Mouse (Mus musculus) midbrain, embryonic 16.5 days (tissue): ENCODE measurements at regions not wholly inside any gene's neighbourhood (a gene's known extent, or its start where the extent isn't known, plus 50 kb on each side); places are given as distances from the start of the nearest gene placed in this dataset.
A peak's percentile ranks its signal among the peaks of the same experiment; 100 is the strongest.

Experiments used
- ATAC-seq: fragments of 200-750 bp; cut with Nextera tagmentation; 2 replicates; pipeline ENCODE4 v1.8.0; 2017; ENCODE audit warnings: moderate TSS enrichment
- H3K27ac ChIP-seq: fragments of 300-500 bp; sonication (generic); 2 replicates; pipeline ENCODE4 v1.5.1; 2014; ENCODE audit warnings: mild to moderate bottlenecking, low read length, mixed read lengths
- H3K27me3 ChIP-seq: fragments of 300-500 bp; sonication (generic); 2 replicates; pipeline ENCODE4 v1.6.1; 2014; ENCODE audit warnings: low read depth, low read length, mixed read lengths; ENCODE audit not compliant: control insufficient read depth, insufficient read depth
- H3K36me3 ChIP-seq: fragments of 300-500 bp; sonication (generic); 2 replicates; pipeline ENCODE4 v1.6.1; 2014; ENCODE audit warnings: mild to moderate bottlenecking, low read length, moderate library complexity, mixed read lengths; ENCODE audit not compliant: control insufficient read depth, insufficient read depth
- H3K4me1 ChIP-seq: fragments of 300-500 bp; sonication (generic); 2 replicates; pipeline ENCODE4 v1.6.1; 2014; ENCODE audit warnings: mild to moderate bottlenecking, low read length, mixed read lengths; ENCODE audit not compliant: control insufficient read depth, insufficient read depth
- H3K4me2 ChIP-seq: fragments of 300-500 bp; sonication (generic); 2 replicates; pipeline ENCODE4 v1.6.1; 2014; ENCODE audit warnings: mild to moderate bottlenecking, low read length, mixed read lengths
- H3K4me3 ChIP-seq: fragments of 300-500 bp; sonication (generic); 2 replicates; pipeline ENCODE4 v1.5.1; 2014; ENCODE audit warnings: low read depth, mild to moderate bottlenecking, low read length, moderate library complexity, mixed read lengths
- H3K9ac ChIP-seq: fragments of 300-500 bp; sonication (generic); 2 replicates; pipeline ENCODE4 v1.6.1; 2014; ENCODE audit warnings: low read depth, low read length, mixed read lengths
- H3K9me3 ChIP-seq: fragments of 300-500 bp; sonication (generic); replicated peaks from 2 replicates; pipeline ENCODE4 v1.6.1; 2014; ENCODE audit warnings: mild to moderate bottlenecking, low read length, mixed read lengths; ENCODE audit not compliant: control insufficient read depth, poor library complexity, severe bottlenecking
- WGBS: fragments of 180-500 bp; shearing (Covaris S2); extraction: QIAGEN DNeasy Blood & Tissue Kit; methylation state at CpG from one replicate; pipeline ENCODE4 v1.1.7; 2014; 5-methylcytosine and 5-hydroxymethylcytosine counted together

DNA sequence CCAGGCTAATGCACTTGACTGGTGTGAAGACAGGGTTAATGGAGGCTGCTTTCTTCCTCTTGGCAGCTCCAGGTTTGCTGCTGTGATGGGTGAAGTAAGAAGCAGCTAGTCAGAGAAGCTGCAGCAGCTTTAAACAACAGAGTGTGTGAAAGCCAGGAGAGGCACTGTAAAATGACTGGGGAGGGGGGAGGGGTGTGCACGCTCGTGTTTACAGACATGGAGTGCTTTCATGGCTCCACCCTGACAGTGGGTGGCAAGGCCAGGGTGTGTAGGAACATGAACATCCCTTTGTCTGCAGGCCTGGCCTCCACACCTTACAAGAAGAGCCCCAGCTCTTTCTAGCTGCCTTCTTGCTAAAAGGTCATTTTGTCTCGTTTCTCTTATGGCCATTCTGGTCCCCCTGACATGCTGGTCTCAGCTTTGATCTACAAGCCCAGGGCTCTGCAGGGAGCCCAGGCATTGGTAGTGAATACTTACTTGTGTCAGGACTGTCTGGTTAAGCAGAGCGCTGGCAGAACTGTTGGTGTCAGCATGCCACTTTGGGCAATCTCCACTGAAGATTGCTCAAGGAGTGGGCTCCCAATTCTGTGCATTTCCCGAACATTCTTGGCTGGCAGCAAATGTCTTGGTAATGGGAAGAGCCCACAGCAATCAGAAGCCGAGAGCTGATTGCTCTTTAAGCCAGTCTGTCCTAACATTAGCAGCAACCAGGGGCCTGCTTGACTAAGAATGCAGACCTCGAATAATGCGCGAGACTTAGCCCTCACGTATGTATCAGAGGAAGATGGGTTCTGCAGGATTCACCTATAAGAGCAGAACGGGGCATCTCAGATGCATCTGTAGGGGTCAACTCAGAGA lies 260.5 kb upstream of the Cnr1 start:
- H3K4me1 ChIP-seq, result peaks cover 12% of the 10 kb centered on the region
- 48% methylated on average over 11 of the region's 11 CpGs for WGBS
- H3K4me2 ChIP-seq, result no peak overlapping the region
- H3K27me3 ChIP-seq, result no peaks in the 10 kb centered on the region
- H3K9ac ChIP-seq, result peak overlapping the region; percentile 31; the same call in 1 of the 2 replicates
- H3K27ac ChIP-seq, result 0 out of 2 replicates have a peak overlapping the region, but pooled peaks have one; percentile 1
- no peaks in the 10 kb centered on the region for H3K9me3 ChIP-seq
- no peaks in the 10 kb centered on the region for H3K36me3 ChIP-seq
- H3K4me3 ChIP-seq, result no peak overlapping the region
- 0 out of 2 replicates have a peak, but pooled peaks have one; percentile 29 for ATAC-seq

DNA sequence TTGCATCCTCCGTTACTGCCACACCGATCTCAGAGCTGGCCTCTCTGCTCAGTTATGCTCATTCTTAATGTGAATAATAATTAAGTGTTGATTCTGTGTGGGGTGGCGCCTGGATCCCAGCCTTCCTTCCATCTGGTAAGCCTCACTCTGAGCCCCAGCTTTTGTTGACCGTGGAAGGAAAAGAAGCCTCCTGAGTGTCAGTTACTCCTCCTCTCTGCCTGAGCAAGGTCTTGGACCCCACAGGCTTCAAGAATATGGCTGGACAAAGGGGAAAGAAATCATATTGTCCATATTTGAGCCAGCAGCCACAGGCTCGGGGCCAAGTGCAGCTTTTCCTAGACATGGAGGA lies 259.9 kb upstream of the Cnr1 start:
- ATAC-seq, result no peak
- 55% methylated on average over 5 of the region's 5 CpGs for WGBS

DNA sequence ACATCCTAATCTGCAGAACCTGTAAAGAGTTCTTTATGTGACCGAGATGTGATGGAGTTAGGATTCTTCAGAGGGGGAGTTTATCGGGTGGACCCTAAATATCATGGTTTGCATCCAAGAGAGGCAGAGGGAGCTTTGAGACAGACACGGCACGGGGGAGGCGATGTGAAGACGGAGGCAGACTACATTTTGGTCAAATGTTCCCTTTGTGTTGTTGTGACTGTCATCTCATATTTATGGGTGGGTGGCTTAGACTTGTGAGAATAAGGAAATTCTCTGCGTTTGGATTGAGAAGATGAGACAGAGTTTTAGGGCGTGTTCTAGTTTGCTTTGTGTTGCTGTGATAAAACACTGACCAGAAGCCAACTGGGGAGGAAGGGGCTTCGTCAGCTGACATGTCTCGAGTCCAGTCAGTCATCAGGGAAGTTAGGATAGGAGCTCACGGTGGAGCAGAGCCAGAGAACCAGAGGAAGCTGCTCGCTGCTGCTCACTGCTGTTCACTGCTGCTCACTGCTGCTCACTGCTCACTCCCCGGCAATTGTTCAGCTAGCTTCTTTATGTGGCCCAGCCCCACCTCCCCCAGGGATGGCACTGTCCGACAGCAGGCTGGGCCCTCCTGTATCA lies 259.0 kb upstream of the Cnr1 start:
- H3K4me2 ChIP-seq, result no peak overlapping the region
- ATAC-seq, result no peak
- H3K9ac ChIP-seq, result no peak overlapping the region
- no peak overlapping the region for H3K4me3 ChIP-seq
- 74% methylated on average over 14 of the region's 14 CpGs for WGBS
- no peaks in the 10 kb centered on the region for H3K36me3 ChIP-seq
- H3K27ac ChIP-seq, result no peak overlapping the region
- no peaks in the 10 kb centered on the region for H3K9me3 ChIP-seq
- H3K4me1 ChIP-seq, result peaks cover 12% of the 10 kb centered on the region
- no peaks in the 10 kb centered on the region for H3K27me3 ChIP-seq

More for the DNA sequence above, 259.9 kb upstream of the Cnr1 start:
- Histone ChIP-seq H3K9ac (no peak overlapping the region), H3K4me2 (no peak overlapping the region), H3K36me3 (no peaks in the 10 kb centered on the region), H3K4me3 (no peak overlapping the region), H3K27me3 (no peaks in the 10 kb centered on the region), H3K9me3 (no peaks in the 10 kb centered on the region), H3K27ac (no peak overlapping the region), H3K4me1 (peaks cover 12% of the 10 kb centered on the region)

DNA sequence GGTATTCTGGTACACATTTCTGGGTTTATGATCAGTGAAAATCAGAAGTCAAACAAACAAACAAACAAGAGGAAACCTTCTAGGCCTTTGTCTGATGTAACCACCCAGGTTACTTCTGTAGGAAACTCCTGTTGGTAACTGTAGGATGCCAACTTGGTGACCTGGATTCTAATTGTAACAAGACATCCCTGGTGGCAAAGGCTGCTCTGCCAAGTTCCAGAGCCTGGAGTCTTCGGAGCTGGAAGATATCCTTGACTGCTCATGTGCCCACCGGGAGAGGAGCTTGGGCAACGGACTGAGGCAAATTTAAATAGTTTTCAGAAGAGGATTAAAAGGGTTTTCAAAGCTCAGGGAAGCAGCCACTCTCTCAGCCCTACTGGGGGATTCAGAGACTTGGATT lies 256.0 kb upstream of the Cnr1 start:
- Histone ChIP-seq H3K4me1 (peaks cover 11% of the 10 kb centered on the region), H3K9me3 (no peaks in the 10 kb centered on the region), H3K9ac (no peak overlapping the region), H3K4me2 (no peak overlapping the region), H3K27ac (no peak overlapping the region), H3K27me3 (no peaks in the 10 kb centered on the region), H3K4me3 (no peak overlapping the region), H3K36me3 (no peaks in the 10 kb centered on the region)
- no peak for ATAC-seq
- 22% methylated on average over 3 of the region's 3 CpGs for WGBS

DNA sequence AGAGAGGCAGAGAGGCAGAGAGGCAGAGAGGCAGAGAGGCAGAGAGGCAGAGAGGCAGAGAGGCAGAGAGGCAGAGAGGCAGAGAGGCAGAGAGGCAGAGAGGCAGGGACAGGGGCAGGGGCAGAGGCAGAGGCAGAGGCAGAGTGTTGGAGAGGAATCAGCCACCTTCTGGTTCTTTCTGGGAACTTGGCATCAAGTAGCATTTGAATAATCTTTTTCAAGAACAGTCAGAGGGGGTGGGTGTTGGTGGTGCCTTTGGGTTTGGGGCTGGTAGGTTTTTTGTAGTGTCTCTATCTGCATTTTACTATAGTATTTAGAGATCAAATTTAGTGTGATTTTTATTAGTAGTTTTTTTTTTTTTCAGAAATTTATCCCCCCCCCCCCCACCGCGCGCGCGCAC lies 249.3 kb upstream of the Cnr1 start:
- Histone ChIP-seq H3K9ac (no peak overlapping the region), H3K4me3 (no peak overlapping the region), H3K4me2 (no peak overlapping the region), H3K27ac (no peak overlapping the region), H3K27me3 (no peaks in the 10 kb centered on the region), H3K9me3 (no peaks in the 10 kb centered on the region), H3K36me3 (no peaks in the 10 kb centered on the region), H3K4me1 (no peaks in the 10 kb centered on the region)
- WGBS, result no CpG with 5 or more reads among the region's 5 CpGs
- no peak for ATAC-seq

DNA sequence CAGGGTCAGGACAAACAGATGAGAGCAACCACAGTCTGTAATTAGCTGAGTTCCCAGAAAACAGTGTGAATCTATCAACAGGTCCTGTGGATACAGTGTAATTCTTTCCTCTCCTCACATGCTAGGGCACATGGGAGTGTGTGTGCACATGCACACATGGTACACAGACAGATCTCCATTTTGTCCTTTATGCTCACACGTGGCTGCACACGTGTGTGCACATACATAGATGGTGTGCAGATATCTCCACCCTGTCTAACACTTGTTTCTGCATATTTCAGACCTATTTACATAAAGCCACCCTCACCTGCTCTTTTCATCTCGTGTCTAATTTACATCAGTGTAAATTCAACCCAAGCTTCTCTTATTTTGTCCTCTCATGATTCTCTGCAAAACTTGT lies 245.0 kb upstream of the Cnr1 start:
- Histone ChIP-seq H3K4me3 (no peak overlapping the region), H3K4me1 (no peaks in the 10 kb centered on the region), H3K27ac (no peak overlapping the region), H3K9me3 (no peaks in the 10 kb centered on the region), H3K27me3 (no peaks in the 10 kb centered on the region), H3K36me3 (no peaks in the 10 kb centered on the region), H3K4me2 (no peak overlapping the region), H3K9ac (no peak overlapping the region)
- ATAC-seq, result no peak
- WGBS, result 77% methylated on average over 3 of the region's 3 CpGs

DNA sequence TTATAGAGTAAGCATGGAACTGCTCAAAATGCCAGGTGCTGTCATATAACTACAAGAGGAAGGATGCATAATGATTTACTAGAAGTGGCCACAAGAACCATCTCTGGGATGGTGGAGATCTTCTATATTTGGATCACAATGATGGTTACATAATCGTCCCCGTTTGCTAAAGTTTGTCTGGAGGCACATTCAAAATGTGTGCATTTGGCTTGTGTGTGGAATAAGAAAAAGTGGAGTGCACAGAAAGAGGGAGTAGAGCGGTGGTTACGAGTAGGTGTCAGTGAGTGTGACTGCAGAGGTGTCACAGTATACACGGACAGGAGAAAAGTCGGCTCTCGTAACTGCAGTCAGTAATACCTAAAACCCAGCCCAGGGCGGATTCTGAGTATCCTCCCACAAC lies 238.3 kb upstream of the Cnr1 start:
- Histone ChIP-seq H3K27ac (no peak overlapping the region), H3K4me1 (peaks cover 3% of the 10 kb centered on the region; the same call in 1 of the 2 replicates), H3K4me3 (no peak overlapping the region), H3K4me2 (no peak overlapping the region), H3K36me3 (no peaks in the 10 kb centered on the region), H3K9me3 (no peaks in the 10 kb centered on the region), H3K9ac (no peak overlapping the region), H3K27me3 (no peaks in the 10 kb centered on the region)
- ATAC-seq, result no peak
- WGBS, result 84% methylated on average over 8 of the region's 8 CpGs

DNA sequence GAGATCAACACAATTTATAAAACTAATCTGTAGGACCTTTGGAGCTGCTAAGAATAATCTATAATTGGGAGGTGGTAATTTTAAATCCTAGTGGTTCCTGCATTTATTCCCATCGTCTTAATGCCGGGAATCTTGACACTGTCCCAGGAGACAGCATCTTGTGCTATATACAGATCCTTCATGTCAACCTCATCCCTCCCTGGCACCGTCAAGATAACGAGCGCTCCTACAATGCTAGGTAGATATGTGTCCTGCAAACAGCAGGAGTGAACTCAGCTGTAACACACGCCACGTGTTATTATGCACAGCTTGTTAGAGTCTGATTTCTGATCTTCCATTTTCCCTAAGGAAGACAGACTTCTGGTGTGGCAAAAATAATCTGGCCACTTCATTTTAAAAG lies 237.0 kb upstream of the Cnr1 start:
- Histone ChIP-seq H3K9me3 (no peaks in the 10 kb centered on the region), H3K4me3 (no peak overlapping the region), H3K27ac (no peak overlapping the region), H3K27me3 (no peaks in the 10 kb centered on the region), H3K9ac (no peak overlapping the region), H3K36me3 (no peaks in the 10 kb centered on the region), H3K4me1 (peaks cover 3% of the 10 kb centered on the region; the same call in 1 of the 2 replicates), H3K4me2 (no peak overlapping the region)
- peak; percentile 60; the same call in 1 of the 2 replicates for ATAC-seq
- 33% methylated on average over 7 of the region's 7 CpGs for WGBS

DNA sequence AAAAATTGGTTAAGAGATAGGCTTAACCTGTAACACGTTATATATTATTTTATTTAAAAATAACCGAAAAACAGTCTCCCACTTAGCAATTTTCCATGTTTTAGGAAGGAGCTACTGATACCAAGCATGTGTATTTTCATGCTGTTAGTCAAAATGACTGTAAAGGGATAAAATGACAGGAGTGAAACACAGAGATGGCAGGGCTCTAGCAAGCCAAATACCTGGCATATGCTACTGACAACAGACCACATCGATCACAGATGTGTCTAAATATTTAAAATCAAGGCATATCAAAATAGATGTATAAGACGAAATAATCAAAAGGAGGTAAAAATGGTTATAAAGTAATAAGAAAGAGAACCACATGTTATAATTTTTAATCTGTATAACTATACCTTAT lies 231.0 kb upstream of the Cnr1 start:
- H3K4me2 ChIP-seq, result no peak overlapping the region
- 0 out of 2 replicates have a peak, but pooled peaks cover 3% of the 10 kb centered on the region for H3K9me3 ChIP-seq
- H3K4me3 ChIP-seq, result no peak overlapping the region
- no peak for ATAC-seq
- WGBS, result 91% methylated on average over 4 of the region's 4 CpGs
- H3K4me1 ChIP-seq, result no peaks in the 10 kb centered on the region
- H3K36me3 ChIP-seq, result no peaks in the 10 kb centered on the region
- H3K9ac ChIP-seq, result no peak overlapping the region
- H3K27me3 ChIP-seq, result no peaks in the 10 kb centered on the region
- no peak overlapping the region for H3K27ac ChIP-seq
